Mouse (Mus musculus) midbrain, embryonic 10.5 days (tissue): ENCODE measurements around the gene Arid5b. TPM values are rescaled to one million over a fixed set of nuclear protein-coding genes. Genes with fewer than 3 reads are reported as not detected.

ENCODE experiments used
- DNase-seq: peaks from one replicate; pipeline ENCODE4 v3.0.0-alpha.2; 2017; ENCODE audit warnings: low spot score
- H3K27ac ChIP-seq: fragments of 300-500 bp; sonication (generic); replicated peaks from 2 replicates; pipeline ENCODE4 v1.5.1; 2016; ENCODE audit warnings: mild to moderate bottlenecking
- H3K27me3 ChIP-seq: fragments of 300-500 bp; sonication (generic); 2 replicates; pipeline ENCODE4 v1.6.1; 2016; ENCODE audit warnings: low read depth, mild to moderate bottlenecking; ENCODE audit not compliant: poor library complexity, severe bottlenecking
- H3K36me3 ChIP-seq: fragments of 300-500 bp; sonication (generic); 2 replicates; pipeline ENCODE4 v1.6.1; 2016; ENCODE audit warnings: mild to moderate bottlenecking, moderate library complexity
- H3K4me1 ChIP-seq: fragments of 300-500 bp; sonication (generic); 2 replicates; pipeline ENCODE4 v1.6.1; 2016
- H3K4me3 ChIP-seq: fragments of 300-500 bp; sonication (generic); 2 replicates; pipeline ENCODE4 v1.5.1; 2016; ENCODE audit warnings: mild to moderate bottlenecking, moderate library complexity
- H3K9me3 ChIP-seq: fragments of 300-500 bp; sonication (generic); replicated peaks from 2 replicates; pipeline ENCODE4 v1.6.1; 2016; ENCODE audit warnings: mild to moderate bottlenecking
- WGBS: fragments of 180-500 bp; shearing (Covaris S2); methylation state at CpG from one replicate; pipeline ENCODE4 v1.1.7; 2016; 5-methylcytosine and 5-hydroxymethylcytosine counted together
- polyA plus RNA-seq: library from polyadenylated mRNA; unstranded; fragments of >200 nt; fragmentation: Nextera tagmentation; extraction: Ambion mirVana; gene quantifications from 2 replicates; pipeline ENCODE4 v1.2.1, GENCODE M21; 2016

Arid5b gene
- polyA plus RNA-seq, 1 experiment from 2014 or later: 7.8 TPM

DNA sequence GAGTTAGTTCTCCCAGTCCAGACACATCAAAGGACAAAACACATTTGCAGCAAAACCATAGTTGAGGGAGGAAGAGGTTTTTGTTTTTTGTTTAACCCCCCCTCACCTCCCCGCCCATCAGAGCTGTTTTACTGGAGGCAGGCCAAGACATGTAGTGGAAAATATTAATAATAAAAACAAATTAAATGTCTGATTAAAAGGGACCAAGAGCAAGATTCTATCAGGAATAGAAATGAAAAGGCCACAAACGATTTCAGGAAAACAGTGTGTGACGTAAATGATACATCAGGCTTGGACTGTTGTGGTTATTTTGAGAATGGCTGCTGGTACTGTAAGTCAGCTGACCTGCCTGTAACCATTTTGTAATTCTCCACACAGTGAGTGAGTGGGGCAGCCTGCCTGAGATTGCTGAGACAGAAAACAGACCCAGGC lies 85.7 kb downstream of the Arid5b start:
- peaks cover 22% of the 10 kb centered on the region for H3K4me1 ChIP-seq
- no peaks in the 10 kb centered on the region for H3K9me3 ChIP-seq
- H3K27me3 ChIP-seq: no peaks in the 10 kb centered on the region
- H3K4me3 ChIP-seq: no peak overlapping the region
- no peaks in the 10 kb centered on the region for H3K36me3 ChIP-seq
- no peak for DNase-seq
- H3K27ac ChIP-seq: no peak overlapping the region
- WGBS: 89% methylated on average over 3 of the region's 3 CpGs

- Histone ChIP-seq H3K4me3 (no peak overlapping the region), H3K4me1 (peaks cover 22% of the 10 kb centered on the region), H3K9me3 (no peaks in the 10 kb centered on the region), H3K27me3 (no peaks in the 10 kb centered on the region), H3K36me3 (no peaks in the 10 kb centered on the region), H3K27ac (no peak overlapping the region)
- WGBS: 66% methylated on average over 13 of the region's 13 CpGs
- no peak for DNase-seq
Measured at GRCm38 (mm10) chr10:68191691-68192380, 86.7 kb downstream of the Arid5b start.

DNA sequence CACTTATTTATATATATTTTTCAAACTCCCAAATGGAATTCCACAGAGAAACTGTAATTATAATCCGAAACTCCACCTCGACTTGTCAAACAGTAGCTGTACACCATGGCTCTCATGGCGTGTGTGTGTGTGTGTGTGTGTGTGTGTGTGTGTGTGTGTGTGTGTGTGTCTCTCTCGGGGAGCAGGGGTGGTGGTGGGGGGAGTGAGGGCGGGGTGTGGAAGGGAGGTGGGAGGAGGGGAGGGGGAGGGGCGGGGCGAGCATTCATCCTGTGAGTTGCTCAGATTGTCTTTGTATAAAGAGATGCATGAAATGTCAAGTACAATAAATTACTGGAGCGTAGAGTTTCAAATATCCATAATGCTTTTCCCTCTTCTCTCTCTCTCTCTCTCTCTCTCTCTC lies 87.4 kb downstream of the Arid5b start:
- H3K4me3 ChIP-seq: no peak overlapping the region
- no peaks in the 10 kb centered on the region; the same call in 1 of the 2 replicates for H3K36me3 ChIP-seq
- no peak overlapping the region for H3K27ac ChIP-seq
- H3K27me3 ChIP-seq: no peaks in the 10 kb centered on the region
- H3K4me1 ChIP-seq: peaks cover 22% of the 10 kb centered on the region
- no peak for DNase-seq
- WGBS: 61% methylated on average over 7 of the region's 8 CpGs
- no peaks in the 10 kb centered on the region for H3K9me3 ChIP-seq

DNA sequence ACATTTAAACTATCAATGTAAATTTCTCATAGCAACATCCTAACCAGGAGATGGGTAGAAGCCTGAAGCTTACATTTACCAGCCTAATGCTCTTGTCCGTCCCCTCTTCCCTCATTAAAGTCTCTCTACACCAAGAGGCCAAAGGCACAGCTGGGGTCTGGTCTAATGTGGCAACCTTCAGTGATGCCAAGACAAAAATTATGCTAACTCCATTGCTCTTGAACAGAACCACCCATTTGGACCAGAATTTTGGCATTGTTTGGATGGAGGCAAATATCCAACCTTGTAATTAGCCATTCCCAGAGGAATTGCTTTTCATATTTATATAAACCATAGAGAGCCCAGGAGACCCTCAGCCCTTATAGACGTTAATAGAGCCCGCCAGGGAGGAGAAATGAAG lies 88.7 kb downstream of the Arid5b start:
- Histone ChIP-seq H3K4me3 (no peak overlapping the region), H3K27ac (no peak overlapping the region), H3K4me1 (peaks cover 22% of the 10 kb centered on the region), H3K9me3 (no peaks in the 10 kb centered on the region), H3K27me3 (no peaks in the 10 kb centered on the region), H3K36me3 (peaks cover 9% of the 10 kb centered on the region; the same call in 1 of the 2 replicates)
- WGBS: 85% methylated on average over 3 of the region's 3 CpGs
- DNase-seq: no peak

DNA sequence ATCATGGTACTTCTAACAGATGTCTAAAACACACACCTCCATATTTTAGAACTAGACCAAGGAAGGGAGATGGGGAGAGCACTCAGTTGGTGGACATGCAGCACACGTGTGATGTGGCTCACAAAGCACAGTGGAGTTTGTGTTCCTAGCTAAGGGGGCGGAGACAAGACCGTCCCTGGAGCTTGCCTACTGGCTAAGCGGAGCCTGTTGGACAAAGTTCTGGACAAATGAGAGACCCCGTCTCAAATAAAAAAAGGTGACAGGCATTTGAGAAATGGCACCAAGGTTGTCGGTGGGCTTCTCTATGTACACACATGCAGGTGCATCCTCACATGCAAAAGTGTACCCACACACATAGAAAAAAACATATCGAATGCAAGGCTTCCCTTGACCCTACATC lies 95.4 kb downstream of the Arid5b start:
- H3K4me1 ChIP-seq: no peaks in the 10 kb centered on the region; the same call in 1 of the 2 replicates
- whole genome bisulfite sequencing: 87% methylated on average over 7 of the region's 7 CpGs

GRCm38 (mm10) chr10:68182266-68182665 lies 96.3 kb downstream of the Arid5b start:
- Histone ChIP-seq H3K4me1 (no peaks in the 10 kb centered on the region; the same call in 1 of the 2 replicates), H3K27ac (no peak overlapping the region), H3K9me3 (no peaks in the 10 kb centered on the region), H3K27me3 (no peaks in the 10 kb centered on the region), H3K36me3 (peaks cover 9% of the 10 kb centered on the region; the same call in 1 of the 2 replicates), H3K4me3 (no peak overlapping the region)
- WGBS: 95% methylated on average over 6 of the region's 6 CpGs
- no peak for DNase-seq

More for the DNA sequence above, 95.4 kb downstream of the Arid5b start:
- H3K27ac ChIP-seq: no peak overlapping the region
- H3K27me3 ChIP-seq: no peaks in the 10 kb centered on the region
- H3K36me3 ChIP-seq: peaks cover 9% of the 10 kb centered on the region; the same call in 1 of the 2 replicates
- H3K4me3 ChIP-seq: no peak overlapping the region
- no peak for DNase-seq
- H3K9me3 ChIP-seq: no peaks in the 10 kb centered on the region

- DNase-seq: no peak
- Histone ChIP-seq H3K27me3 (no peaks in the 10 kb centered on the region), H3K27ac (no peak overlapping the region), H3K9me3 (no peaks in the 10 kb centered on the region), H3K4me3 (no peak overlapping the region), H3K4me1 (no peaks in the 10 kb centered on the region; the same call in 1 of the 2 replicates), H3K36me3 (peaks cover 9% of the 10 kb centered on the region; the same call in 1 of the 2 replicates)
- 95% methylated on average over 10 of the region's 10 CpGs for WGBS
Measured at GRCm38 (mm10) chr10:68181156-68181555, 97.4 kb downstream of the Arid5b start.

- Histone ChIP-seq H3K9me3 (no peaks in the 10 kb centered on the region), H3K4me3 (no peak overlapping the region), H3K4me1 (no peaks in the 10 kb centered on the region; the same call in 1 of the 2 replicates), H3K27me3 (no peaks in the 10 kb centered on the region), H3K27ac (no peak overlapping the region), H3K36me3 (peaks cover 5% of the 10 kb centered on the region; the same call in 1 of the 2 replicates)
- 92% methylated on average over 7 of the region's 7 CpGs for WGBS
- DNase-seq: no peak
Measured at GRCm38 (mm10) chr10:68180721-68181120, 97.8 kb downstream of the Arid5b start.

- Histone ChIP-seq H3K36me3 (0 out of 2 replicates have a peak, but pooled peaks cover 3% of the 10 kb centered on the region), H3K9me3 (no peaks in the 10 kb centered on the region), H3K27ac (no peak overlapping the region), H3K4me1 (no peaks in the 10 kb centered on the region; the same call in 1 of the 2 replicates), H3K4me3 (no peak overlapping the region), H3K27me3 (no peaks in the 10 kb centered on the region)
- WGBS: 78% methylated on average over 4 of the region's 4 CpGs
- no peak for DNase-seq
Measured at GRCm38 (mm10) chr10:68180151-68180550, 98.4 kb downstream of the Arid5b start.

GRCm38 (mm10) chr10:68179741-68180140 lies 98.8 kb downstream of the Arid5b start:
- no peak for DNase-seq
- 62% methylated on average over 5 of the region's 5 CpGs for WGBS
- Histone ChIP-seq H3K27me3 (no peaks in the 10 kb centered on the region), H3K36me3 (no peaks in the 10 kb centered on the region), H3K9me3 (no peaks in the 10 kb centered on the region), H3K27ac (no peak overlapping the region), H3K4me1 (no peaks in the 10 kb centered on the region; the same call in 1 of the 2 replicates), H3K4me3 (no peak overlapping the region)

- H3K4me1 ChIP-seq: no peaks in the 10 kb centered on the region; the same call in 1 of the 2 replicates
- no peak overlapping the region for H3K27ac ChIP-seq
- H3K4me3 ChIP-seq: no peak overlapping the region
- H3K9me3 ChIP-seq: no peaks in the 10 kb centered on the region
- H3K27me3 ChIP-seq: no peaks in the 10 kb centered on the region
- WGBS: 86% methylated on average over 4 of the region's 4 CpGs
- no peak for DNase-seq
- H3K36me3 ChIP-seq: no peaks in the 10 kb centered on the region
Measured at GRCm38 (mm10) chr10:68179339-68179738, 99.2 kb downstream of the Arid5b start.

DNA sequence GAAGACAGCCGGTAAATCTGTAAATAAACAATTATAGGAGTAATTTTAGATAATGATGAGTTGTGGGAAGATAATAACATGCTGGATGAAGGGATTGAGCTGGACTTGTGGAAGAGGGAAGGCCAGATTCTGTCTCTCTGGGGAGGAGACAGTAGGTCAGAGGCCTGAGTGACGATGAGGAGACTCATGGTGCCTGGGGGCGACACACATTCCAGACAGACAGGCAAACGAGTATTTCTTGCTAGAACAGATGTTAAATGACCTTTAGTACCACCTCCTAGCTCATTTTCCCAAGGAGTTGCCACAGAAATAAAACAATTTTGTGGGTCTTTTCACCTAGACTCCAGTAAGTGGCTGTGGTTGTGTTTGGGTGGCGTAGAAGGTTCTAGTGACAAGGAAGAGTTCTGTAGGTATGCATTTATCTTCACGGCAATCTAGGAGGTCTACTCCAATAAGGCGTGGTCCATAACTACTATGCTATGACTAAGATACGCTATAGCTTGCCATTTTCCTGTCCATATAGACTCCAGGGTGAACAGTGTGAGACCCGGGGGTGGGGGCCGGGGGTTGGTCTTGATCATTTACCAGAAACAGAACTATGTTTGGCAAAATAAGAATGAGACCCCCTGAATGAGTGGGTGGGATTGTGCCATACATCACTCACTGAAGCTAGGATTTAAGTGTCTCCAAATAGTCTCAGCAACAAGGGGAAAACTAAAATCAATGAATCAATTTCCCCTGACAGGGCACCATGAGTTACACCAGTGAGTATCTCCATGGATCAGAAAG lies 100.6 kb downstream of the Arid5b start:
- Histone ChIP-seq H3K4me1 (no peaks in the 10 kb centered on the region; the same call in 1 of the 2 replicates), H3K27ac (no peak overlapping the region), H3K9me3 (no peaks in the 10 kb centered on the region), H3K4me3 (no peak overlapping the region), H3K36me3 (no peaks in the 10 kb centered on the region), H3K27me3 (no peaks in the 10 kb centered on the region)
- WGBS: 88% methylated on average over 10 of the region's 10 CpGs
- no peak for DNase-seq

GRCm38 (mm10) chr10:68175811-68176210 lies 102.7 kb downstream of the Arid5b start:
- DNase-seq: no peak
- Histone ChIP-seq H3K27me3 (no peaks in the 10 kb centered on the region), H3K4me1 (no peaks in the 10 kb centered on the region; the same call in 1 of the 2 replicates), H3K36me3 (no peaks in the 10 kb centered on the region), H3K27ac (no peak overlapping the region), H3K4me3 (no peak overlapping the region), H3K9me3 (no peaks in the 10 kb centered on the region)
- WGBS: 92% methylated on average over 5 of the region's 5 CpGs
